Mouse (Mus musculus): ENCODE results near the gene Prkg1. TPM values are rescaled to one million over a fixed set of nuclear protein-coding genes. Genes with fewer than 3 reads are reported as not detected.
A peak's percentile ranks its signal among the peaks of the same experiment; 100 is the strongest.
"Not testable (repeated sequence)": the region's sequence is repeated elsewhere in the genome, so short reads cannot be mapped to it uniquely, and the experiment has no call there.

The Prkg1 gene
- total RNA-seq, 4 experiments from 2014 or later, result 13.9 to 18.1 (median 15.9) TPM

DNA sequence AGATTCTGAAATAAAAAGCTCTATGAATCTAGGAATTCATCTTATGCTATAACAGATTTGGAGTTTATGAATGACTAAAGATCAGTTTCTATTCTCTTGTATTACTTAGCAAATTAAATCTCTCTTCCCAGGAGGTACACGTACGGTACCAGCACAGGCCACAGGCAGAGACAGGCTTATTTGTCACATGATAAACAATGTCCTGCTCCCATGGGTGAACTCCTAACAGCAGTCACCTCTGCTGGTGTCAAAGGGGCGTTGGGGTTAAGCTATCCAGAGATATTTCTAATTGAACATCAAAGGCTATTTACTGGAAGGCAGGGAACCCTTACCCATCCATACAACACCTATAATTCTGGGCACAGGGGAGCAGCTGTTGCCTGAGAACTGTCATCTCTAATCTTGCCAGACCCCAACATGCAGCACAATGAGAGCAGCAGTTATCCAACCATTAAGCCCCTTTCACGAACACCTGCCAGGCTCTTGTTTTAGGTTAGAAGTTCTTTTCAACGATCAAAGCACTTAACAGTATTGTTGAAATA lies 1122.1 kb downstream of the Prkg1 start:
- DNase-seq (ENCODE audit: low spot score in 2 of 2), result no peak

DNA sequence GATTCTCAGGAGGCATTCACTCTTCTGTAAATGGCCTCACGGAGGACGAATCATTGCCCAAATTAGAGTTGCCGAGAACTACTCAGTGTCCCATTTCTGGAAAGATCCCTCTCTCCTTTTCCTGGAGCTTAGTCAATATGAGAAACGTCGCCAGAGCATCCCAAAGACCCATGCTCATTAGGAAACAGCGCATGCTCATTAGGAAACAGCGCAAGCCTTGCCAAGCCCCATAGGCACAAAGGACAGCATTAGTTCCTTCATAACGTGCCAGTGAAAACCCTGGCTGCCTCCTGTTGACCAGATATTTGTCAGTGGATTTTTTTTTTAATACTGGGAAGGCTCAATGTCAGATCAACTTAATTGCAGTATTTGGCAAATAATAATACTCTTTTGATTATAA lies 1127.4 kb downstream of the Prkg1 start:
- DNase-seq (ENCODE audit: low spot score in 2 of 2), result no peak

DNA sequence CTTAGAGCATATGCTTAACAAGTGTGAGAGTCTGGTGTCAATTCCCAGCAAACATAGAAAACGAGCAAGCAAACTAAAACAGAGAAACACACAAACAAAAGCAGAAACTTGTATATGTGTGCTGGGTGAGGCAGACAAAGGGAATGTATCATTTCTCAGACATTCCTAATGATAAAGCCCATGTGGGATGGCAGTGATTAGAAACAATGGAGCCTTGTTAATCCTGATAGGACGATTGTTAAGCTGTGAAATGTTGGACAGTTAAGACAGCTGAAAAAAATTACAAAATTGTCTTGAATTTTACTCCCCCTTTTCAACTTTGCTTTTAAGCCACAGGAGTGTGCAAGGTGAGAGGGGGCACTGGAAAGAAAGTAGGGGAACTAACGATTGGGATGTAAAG lies 1133.8 kb downstream of the Prkg1 start:
- no peak for DNase-seq (ENCODE audit: low spot score in 2 of 2)

DNA sequence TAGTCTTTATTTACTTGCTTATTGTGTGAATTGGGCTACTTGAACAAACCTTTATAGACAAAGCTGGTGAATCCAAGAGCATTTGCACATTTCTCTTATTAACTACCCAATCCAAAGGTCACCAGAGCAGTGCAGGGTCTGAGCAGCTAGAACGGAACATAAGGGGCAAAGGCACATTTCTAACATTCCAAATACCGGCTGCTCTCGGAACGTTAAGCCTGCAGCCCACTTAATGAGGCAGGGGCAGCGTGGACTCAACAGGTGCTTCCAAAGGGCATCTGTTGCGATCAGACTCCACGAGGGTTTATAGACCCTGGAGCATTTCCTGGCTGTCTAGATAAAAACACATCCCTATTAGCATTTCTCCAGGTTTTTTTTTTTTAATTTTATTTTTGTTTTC lies 1138.8 kb downstream of the Prkg1 start:
- DNase-seq (ENCODE audit: low spot score in 2 of 2), result no peak

DNA sequence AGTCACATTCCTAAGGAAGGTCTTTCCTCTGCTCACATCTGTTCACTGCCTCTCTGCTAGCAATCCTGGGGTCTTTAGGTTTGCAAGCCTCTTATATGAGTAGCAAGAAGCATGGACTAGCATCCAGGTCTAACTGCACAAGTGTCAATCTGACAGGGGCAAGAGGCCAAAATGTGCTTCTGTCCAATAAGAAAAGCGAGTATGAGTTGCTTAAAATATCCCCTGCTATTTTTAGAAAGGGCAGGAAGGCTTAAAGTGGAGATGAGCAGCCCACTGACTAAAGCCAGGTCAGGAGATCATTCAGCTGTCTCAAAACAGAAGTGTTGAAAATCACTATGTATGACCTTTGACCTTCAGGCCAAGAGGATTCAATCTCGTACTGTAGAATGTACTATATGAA lies 1139.4 kb downstream of the Prkg1 start:
- DNase-seq (ENCODE audit: low spot score in 2 of 2), result no peak

DNA sequence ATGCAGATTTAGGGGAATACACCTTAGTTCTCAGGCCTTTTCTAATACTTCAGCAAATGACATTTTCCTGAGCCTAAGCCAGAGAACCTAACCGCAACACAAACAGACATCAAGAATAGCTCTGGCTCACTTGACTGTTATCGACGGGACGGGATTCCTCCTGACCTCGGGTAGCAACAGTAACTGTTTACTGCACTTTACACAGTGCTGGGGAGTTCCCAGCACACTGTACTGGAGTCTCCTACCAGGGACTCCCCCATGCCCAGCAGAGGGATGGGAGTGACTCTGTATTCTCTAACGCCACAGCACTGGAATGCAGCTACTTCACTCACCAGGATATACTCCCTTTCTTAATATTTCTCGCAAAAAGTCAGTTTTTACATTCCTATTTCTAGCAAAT lies 1141.2 kb downstream of the Prkg1 start:
- no peak for DNase-seq (ENCODE audit: low spot score in 2 of 2)

DNA sequence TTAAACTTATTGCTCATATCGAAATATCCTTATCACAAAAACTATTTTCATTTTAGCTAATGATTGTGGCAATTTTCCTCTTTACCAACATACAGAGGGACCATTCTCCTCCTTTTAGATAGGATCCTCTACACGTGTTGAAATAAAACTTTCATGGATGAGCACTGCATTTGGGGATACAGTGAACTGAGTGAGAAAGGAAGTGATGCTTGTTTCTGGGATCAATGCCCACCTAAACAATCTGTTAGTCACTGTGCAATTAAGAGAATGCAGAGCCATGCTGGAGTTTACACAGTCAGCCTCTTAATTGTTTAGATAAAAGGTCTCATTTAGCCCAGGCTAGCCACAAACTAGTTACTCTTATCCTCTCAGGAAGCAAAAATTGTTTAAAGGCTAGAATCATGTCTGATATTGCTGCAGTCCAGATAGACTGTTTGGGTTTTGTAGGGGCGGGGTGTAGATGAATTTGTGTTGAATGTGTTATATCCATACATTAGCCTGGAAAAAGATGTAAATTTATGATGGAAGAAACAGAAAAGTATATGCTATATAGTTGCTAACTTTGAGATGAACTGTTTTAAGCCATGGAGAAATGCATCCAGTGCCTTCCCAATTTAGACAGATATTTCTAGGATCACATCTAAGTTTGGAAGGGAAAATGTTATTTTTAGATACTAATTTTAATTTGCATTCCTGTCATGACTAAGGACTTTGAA lies 1151.5 kb downstream of the Prkg1 start:
- no peak for DNase-seq (ENCODE audit: low spot score in 2 of 2)

DNA sequence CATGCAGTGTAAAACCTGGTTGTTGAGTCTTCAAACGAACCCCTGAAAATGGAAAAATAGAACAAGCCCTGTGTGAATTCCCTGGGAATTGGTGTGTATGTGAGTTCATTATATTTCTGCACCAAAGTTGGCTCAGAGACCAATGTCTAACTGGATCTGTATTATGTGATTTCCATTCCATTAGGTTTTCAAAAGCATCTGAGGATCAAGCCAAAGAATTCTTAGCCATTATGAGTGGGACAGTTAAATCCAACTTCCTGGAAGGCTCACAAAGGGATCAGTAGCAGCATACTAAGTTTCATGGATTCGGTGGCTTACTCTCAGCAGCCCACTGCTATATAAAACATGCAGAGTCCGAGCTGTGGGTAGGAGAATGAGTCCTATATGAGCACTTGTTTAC lies 1178.5 kb downstream of the Prkg1 start:
- no peak for DNase-seq (ENCODE audit: low spot score in 2 of 2)

DNA sequence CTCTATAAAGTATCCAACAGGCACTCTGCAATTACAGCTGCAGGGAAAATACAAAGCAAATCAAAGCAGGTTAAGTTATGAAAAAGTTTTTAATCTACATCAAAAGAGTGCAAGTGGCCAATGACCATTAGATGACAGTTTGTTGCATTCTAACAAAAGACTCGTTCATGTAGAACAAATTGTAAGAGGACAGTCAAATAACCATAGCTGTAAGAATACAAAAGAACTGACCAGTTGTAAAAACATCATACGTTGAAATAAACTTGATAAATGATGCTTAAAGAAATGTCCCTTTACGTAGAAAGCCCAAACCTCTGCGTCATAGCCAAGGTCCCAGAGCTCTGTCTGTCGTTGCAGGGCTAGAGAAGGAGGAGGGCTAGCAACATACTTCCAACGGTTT lies 1200.3 kb downstream of the Prkg1 start:
- DNase-seq (ENCODE audit: low spot score in 2 of 2), result no peak

DNA sequence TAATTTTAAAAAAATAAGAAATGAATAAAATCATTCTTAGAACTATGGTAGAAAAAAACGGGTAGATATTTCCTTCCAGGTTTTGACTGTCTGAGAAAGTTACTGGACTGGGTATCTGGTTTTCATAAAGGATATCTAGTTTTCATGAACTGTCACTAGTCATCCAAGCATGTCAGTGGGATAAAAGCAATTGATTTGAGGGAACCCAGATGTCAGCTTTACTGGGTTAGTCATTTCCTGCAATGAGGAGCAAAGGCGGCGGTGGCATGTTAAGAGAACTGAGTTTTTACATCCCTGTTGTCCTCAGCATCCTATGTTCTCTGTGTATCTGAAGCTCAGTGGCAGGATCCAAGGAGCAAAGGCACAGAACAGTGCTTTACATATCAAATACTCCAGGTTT lies 1201.0 kb downstream of the Prkg1 start:
- DNase-seq (ENCODE audit: low spot score in 2 of 2), result no peak

DNA sequence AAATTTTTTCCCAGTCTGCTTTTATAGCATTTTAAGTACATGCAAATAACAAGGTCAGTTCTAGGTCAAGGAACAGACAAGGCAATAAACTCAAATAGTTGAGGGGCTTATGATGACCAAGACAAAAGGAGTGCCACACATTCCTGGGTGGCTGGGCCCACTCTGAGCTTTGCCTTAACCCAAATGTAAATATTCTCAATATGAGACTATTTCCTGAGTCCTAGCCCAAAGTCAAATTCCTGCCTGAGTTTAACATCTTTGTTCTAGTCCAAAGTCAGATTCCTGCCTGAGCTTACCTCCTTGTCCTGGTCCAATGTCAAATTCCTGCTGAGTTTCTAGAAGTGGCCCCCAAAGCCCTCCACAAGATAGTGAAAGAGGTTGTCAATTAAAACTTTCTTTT lies 1206.8 kb downstream of the Prkg1 start:
- no peak for DNase-seq (ENCODE audit: low spot score in 2 of 2)

DNA sequence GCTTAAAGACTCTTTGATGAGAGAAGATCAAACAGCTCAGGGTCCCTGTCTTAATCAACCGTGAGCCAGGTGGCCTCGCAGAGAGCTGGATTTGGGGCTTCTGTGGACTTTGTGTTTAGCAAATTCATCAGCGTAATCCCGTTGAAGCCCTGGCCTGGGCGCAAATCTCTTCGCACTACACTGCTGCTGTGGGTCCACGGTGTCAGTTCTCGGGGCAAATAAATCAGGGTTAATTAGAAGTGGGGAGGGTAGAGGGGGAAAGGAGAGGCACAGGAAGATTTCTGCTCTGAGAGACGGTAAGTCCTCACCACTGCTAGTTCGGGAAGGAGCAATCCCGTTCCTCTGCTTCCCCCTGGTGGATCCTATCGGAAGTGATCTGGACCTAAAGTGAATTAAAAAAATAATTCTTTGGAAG lies 1210.4 kb downstream of the Prkg1 start:
- peak; percentile 18 to 36 for DNase-seq (ENCODE audit: low spot score in 2 of 2)

DNA sequence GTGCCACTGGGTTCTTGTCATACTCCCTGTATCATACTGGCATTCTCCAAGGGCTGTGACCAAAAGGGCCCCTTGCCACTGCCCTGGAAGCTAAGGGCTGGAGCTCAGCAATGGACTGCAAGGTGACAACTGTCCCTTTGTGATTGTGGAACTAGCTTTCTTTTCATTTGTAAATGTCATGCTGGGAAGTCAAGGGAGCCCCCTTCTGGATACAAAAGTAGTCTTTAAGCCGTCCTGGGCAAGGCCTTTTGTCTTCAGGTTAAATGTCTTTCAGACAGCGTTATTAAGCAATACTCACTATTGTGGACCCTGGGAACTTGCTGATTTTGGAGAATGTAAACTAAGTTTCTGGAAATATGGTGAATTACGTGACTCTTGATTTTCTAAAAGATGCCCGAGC lies 1211.1 kb downstream of the Prkg1 start:
- no peak for DNase-seq (ENCODE audit: low spot score in 2 of 2)

DNA sequence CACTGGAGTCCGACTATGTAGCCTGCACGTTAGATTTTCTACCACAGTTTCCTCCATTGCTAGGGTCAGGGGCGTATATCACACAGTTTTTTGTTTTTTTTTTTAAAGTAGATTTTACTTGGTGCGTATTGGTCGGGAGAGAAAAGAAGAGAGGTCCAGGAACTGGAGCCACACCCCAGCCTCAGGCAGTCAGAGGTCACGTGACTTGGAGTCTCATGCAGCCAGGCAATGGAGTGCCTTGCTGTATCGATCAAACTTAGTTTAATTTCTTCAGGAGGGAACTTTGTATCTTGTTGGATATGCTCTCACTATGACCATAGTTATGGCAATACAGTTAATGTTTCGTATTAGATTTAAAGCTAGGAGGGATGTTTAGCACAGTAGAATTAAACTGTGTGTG lies 1212.6 kb downstream of the Prkg1 start:
- DNase-seq (ENCODE audit: low spot score in 2 of 2), result no peak

DNA sequence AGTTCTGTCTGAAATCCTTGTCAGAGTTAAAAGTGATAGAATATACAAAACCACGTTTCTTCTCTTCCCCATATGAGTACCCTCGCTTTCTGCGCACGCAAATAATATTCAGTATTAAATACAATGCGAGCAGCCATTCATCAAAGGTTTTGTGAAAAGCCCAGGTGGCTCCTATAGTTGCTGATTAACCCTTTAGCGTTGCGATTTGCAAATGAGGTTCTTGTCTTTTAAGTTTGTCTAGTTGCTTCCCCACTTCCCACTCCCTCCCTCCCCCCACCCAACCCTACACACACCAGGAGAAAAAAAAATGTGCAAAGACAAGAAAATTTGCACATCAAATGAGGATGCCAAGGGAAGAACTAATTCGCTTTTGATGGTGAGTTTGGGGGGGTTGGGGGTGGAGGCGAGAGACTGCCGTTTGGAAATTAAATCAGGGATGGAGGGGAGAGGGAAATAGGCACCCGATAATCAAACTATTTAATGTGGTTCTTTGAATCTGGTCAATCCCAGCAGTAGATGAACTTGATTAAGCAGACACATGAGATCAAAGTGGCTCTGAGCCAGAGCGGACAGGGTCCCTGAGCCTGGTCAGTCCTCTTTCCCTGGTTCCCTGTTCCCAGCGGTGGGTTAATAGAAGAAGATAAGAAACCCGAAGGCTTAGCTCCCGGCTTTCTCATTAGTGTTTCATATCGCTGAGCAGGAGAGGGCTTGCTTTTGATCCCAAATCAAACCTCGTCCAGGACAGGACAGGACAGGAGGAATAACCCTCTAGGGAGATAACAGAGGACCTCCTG lies 1214.8 kb downstream of the Prkg1 start:
- DNase-seq (ENCODE audit: low spot score in 2 of 2), result no peak

DNA sequence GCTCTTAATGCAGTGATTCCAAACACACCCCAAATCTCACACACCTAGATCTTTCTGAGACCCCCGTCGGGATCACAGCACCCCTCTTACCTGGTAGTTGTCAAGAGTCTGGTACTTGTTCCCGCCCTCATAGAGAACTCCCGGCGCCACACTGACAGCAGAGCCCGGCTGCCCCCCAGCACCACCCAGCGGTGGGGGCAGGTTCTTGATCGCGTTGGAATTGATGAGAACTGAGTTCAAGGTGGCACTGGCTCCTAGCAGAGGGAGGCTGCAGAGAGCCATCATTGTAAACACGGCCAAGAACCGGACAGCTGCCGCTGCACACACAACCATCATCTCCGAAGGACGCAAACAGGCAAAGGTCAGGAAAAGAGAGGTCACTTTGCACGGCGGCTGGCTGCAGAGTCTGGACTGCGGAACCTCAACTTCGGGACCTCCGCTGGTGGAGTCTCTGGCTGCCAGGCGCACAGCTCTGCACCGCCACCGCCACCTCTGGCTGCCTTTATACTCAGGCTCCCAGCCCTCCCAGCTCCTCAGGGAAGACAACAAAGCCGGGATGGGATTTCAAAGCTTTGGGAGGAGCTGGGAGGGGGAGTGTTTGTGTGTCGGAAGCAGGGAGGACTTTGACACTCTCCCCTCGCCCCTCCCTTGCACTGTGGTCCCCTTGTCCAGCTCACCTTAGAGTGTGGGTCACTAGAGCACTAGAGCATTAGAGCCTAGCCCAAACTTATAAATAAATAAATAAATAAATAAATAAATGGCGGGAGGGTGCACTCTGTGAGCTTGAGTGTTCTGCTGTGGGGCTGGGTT lies 1215.6 kb downstream of the Prkg1 start, which contains the start of gene Dkk1:
Dkk1 (minus strand) TSS at position 622 of the 810 bp plus-strand sequence.
- DNase-seq (ENCODE audit: low spot score in 2 of 2), result no peak

DNA sequence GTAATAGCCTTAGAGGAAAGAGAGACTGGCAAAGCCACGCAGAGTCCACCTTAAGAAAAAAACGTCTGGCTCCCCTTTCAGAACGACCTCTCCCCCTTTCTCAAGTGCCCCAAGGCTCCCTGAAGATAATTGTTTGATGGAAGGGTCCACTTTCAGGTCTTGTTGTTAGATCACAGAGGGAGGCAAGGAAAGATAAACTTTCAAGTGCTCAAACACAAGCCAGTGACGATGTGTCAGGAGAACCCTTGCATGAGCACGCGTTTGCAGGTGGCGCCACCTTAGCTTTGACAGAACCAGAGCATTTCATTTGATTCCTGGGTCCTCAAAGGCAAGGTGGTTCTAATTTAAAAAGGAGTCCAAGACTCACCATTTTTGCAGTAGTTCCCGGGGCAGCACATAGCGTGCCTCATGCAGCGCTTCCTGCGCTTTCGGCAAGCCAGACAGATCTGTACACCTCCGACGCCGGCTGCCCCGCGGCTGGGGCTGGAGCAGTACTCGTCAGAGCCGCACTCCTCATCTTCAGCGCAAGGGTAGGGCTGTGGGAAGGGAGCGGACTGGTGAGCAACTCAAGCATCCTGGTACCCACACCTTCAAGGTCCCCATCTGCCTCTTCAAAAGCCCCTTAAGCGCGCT lies 1216.3 kb downstream of the Prkg1 start:
- DNase-seq (ENCODE audit: low spot score in 2 of 2), result no peak

DNA sequence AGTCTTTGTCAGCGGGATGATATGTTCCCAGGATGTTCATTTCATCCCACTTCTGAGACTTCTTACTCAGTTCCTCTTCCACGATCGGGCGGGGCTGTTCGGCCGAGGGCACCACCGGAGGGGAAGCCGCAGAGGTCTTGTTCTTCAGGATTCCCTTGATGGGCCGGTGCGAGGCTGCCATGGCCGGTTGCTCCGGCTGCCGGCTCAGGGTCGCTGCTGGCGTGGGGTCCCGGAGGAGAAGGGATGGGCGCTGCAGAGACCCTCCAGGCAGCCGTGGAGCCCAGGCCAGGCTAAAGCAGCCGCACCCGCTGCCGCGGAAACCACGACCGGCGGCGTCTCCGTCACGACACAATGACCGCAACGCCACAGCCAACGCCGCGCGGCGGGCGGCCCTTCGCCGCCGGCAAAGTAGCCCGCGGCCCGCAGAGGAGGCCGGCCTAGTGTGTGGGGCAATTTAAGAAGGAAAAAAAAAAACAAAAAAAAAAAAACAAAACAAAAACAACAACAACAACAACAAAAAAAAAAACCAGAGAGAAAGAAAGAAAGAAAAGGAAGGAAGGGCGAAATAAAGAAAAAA lies 1225.4 kb downstream of the Prkg1 start:
- DNase-seq (ENCODE audit: low spot score in 2 of 2), result not testable (repeated sequence)

DNA sequence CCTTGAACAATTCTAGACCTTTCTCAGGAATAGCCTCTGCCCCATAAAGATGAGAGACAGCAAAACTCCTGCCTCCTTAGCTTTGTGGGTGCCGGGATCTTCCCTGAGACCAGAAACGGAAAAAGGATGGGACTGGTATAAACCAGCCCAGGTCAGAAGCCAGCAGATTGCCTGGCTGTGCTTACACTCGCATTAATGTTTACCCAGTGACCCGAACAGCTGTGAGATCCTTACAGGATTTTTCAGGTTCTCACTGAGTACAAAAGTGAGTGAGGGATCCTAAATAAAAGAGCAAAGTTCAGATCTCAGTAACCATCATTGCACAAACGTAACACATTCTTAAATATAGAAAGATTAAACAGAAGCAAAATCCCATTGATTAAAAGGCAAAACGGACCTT lies 1248.1 kb downstream of the Prkg1 start:
- no peak for DNase-seq (ENCODE audit: low spot score in 2 of 2)

Data from left cerebral cortex, adult 8-10 months (tissue).